Mouse (Mus musculus): ENCODE measurements around the gene Cryaa.

DNA sequence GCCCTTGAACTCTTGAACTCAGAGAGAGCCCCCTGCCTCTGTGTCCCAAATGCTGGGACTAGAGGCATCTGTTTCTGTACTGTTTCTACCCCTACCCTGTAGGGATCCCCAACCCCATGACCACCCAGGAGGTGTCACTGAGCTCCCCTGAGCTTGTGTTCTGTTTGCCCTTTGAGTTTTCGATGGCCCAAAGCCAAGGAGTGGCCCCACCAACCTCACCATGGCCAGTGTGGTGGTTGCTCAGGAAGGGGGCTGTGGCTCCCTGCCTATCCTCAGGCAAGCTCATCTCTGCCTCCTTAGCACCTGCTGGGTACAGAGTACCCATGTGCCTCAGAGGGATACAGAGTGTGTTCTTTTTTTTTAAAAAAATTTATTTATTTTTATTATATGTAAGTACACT lies 17.3 kb downstream of the Cryaa start:
- no peak for TF ChIP-seq CTCF (IDR thresholded peaks at IDR 0.05; ENCODE audit: control insufficient read depth, insufficient read depth, low read length)
- TF ChIP-seq POLR2A (IDR thresholded peaks at IDR 0.05; ENCODE audit: borderline replicate concordance, control insufficient read depth, low read depth, low read length), result no peak

Data from bone marrow, adult 2 months (tissue).